Mouse (Mus musculus) lung, adult 2 months (tissue): Measurements from ENCODE around the gene 2010111I01Rik.

Experiments used
- CTCF ChIP-seq: fragments of 200-500 bp; IDR thresholded peaks from 2 replicates; pipeline ENCODE4 v1.5.1; 2011; ENCODE audit warnings: mild to moderate bottlenecking, low read length, control low read depth; ENCODE audit not compliant: insufficient read depth
- POLR2A ChIP-seq: fragments of 200-500 bp; IDR thresholded peaks from 2 replicates; pipeline ENCODE4 v1.6.1; 2011; ENCODE audit warnings: low read depth, mild to moderate bottlenecking, control low read depth, low read length, borderline replicate concordance; ENCODE audit errors: extremely low read depth

DNA sequence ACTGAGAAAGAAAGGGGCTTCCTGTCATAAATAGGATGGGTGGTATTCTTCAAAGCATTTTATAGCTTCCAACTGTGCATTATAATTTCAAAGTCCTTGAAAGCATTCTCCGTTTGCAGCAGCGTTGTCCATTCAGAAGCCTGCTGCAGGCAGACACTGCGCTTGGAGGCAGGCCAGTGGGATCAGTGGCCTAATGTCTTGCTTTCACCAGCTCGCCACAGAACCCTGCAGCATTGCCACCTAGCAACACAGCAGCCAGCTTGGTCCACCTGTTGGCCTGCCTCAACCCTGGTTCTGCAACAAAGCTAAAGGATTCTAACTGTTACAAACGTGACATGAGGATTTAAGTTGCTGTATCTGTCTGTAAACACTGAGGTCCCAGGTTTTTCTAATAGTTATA lies 325.0 kb downstream of the 2010111I01Rik start:
- TF ChIP-seq CTCF (no peak), POLR2A (no peak)
